Mouse (Mus musculus) cortical plate, adult 2 months (tissue): ENCODE data around the gene Scarb1.

Experiments
- CTCF ChIP-seq: fragments of 200-500 bp; IDR thresholded peaks from 2 replicates; pipeline ENCODE4 v1.5.1; 2011; ENCODE audit warnings: mild to moderate bottlenecking, control low read depth, low read length; ENCODE audit not compliant: insufficient read depth; ENCODE audit errors: extremely low read depth
- POLR2A ChIP-seq: fragments of 200-500 bp; IDR thresholded peaks from 2 replicates; pipeline ENCODE4 v1.6.1; 2011; ENCODE audit warnings: mild to moderate bottlenecking, low read length, control low read depth; ENCODE audit not compliant: insufficient read depth; ENCODE audit errors: extremely low read depth

GRCm38 (mm10) chr5:125235874-125236273 lies 105.0 kb downstream of the Scarb1 start:
- TF ChIP-seq CTCF = no peak
- TF ChIP-seq POLR2A = no peak
